Mouse (Mus musculus): ENCODE data around the gene Snn.

GRCm38 (mm10) chr16:11012571-11013463, 47.9 kb upstream of the Snn start:
- TF ChIP-seq CTCF (IDR thresholded peaks at IDR 0.05) (no peak), POLR2A (IDR thresholded peaks at IDR 0.05; ENCODE audit: insufficient read depth, low read depth, low read length) (no peak)
